Mouse (Mus musculus): ENCODE measurements around the gene Syne3.

DNA sequence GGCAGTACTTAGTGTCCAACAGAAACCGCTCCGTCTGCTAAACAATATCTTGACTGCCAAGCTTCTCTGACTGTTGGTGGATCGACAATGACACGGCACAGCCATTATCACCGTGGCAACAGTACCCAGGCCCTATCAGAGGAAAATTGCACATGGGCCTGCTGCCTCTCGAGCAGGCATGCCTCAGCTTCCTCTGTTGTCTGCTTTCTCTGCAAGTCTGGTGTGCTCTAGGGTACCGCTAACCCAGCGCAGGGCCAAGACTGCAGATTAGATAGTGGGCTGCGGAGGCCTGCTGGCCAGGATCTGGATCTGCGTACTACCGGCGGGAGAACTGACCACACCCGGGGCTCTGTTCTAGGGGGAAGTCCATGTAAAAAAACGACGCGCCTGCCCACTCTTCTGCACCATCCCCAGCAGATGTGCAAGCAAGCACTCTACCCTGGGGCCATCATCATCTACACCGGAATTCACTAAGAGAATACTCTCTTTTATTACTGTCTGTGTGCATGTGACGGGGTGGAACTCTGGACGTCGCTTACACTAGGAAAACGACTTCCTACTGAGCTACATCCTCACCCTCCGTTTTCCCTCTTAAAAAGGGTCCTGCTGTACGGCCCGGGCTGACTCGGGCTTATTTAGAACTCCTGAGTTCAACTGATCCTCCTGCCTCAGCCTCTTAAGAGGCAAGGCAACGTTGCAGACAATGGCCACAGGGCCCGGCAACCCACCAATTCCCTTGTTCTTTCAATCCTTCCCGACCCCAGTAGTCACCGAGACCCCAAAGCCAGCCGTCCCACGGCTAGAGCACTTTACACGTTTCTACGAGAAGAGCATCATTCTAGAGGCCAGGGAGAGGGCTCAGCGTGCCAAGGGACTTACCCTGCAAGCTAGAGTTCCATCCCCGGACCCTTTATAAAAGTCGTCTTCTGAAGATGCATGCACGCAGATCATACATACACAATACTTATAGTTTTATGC is 21.8 kb upstream of the Syne3 start:
- no peak for TF ChIP-seq ZNF384 (IDR thresholded peaks at IDR 0.05; ENCODE audit: low read depth, low read length)
- TF ChIP-seq ZC3H11A (IDR thresholded peaks at IDR 0.05; ENCODE audit: borderline replicate concordance, low read depth, low read length) = no peak
- TF ChIP-seq HCFC1 (IDR thresholded peaks at IDR 0.05; ENCODE audit: borderline replicate concordance, insufficient read depth, low read length) = no peak
- TF ChIP-seq MAFK (IDR thresholded peaks at IDR 0.05; ENCODE audit: insufficient read depth, low read depth, low read length) = no peak
- no peak for TF ChIP-seq CHD2 (IDR thresholded peaks at IDR 0.05; ENCODE audit: low read depth, low read length)
